Mouse (Mus musculus) limb, embryonic 14.5 days (tissue): ENCODE results near the gene Setd6. TPM values are rescaled to one million over a fixed set of nuclear protein-coding genes. Genes with fewer than 3 reads are reported as not detected.
A peak's percentile ranks its signal among the peaks of the same experiment; 100 is the strongest.

Experiments used
- ATAC-seq: fragments of 200-750 bp; cut with Nextera tagmentation; 2 replicates; pipeline ENCODE4 v1.8.0; 2017; ENCODE audit warnings: low read depth, moderate number of reproducible peaks, moderate TSS enrichment; ENCODE audit not compliant: low FRiP score
- DNase-seq: peaks from one replicate; pipeline ENCODE4 v3.0.0-alpha.2; 2015; ENCODE audit warnings: low spot score
- H3K27ac ChIP-seq: fragments of 300-500 bp; sonication (generic); replicated peaks from 2 replicates; pipeline ENCODE4 v1.5.1; 2014; ENCODE audit warnings: low read depth, mild to moderate bottlenecking, low read length, moderate library complexity, mixed read lengths
- H3K27me3 ChIP-seq: fragments of 300-500 bp; sonication (generic); 2 replicates; pipeline ENCODE4 v1.6.1; 2014; ENCODE audit warnings: low read length, mixed read lengths; ENCODE audit not compliant: control insufficient read depth, insufficient read depth
- H3K36me3 ChIP-seq: fragments of 300-500 bp; sonication (generic); 2 replicates; pipeline ENCODE4 v1.6.1; 2014; ENCODE audit warnings: mild to moderate bottlenecking, low read length, moderate library complexity, mixed read lengths; ENCODE audit not compliant: control insufficient read depth, insufficient read depth
- H3K4me1 ChIP-seq: fragments of 300-500 bp; sonication (generic); 2 replicates; pipeline ENCODE4 v1.6.1; 2014; ENCODE audit warnings: antibody characterized with exemption, low read length, mixed read lengths; ENCODE audit not compliant: control insufficient read depth, insufficient read depth
- H3K4me2 ChIP-seq: fragments of 300-500 bp; sonication (generic); replicated peaks from 2 replicates; pipeline ENCODE4 v1.6.1; 2014; ENCODE audit warnings: low read depth, mild to moderate bottlenecking, low read length, moderate library complexity; ENCODE audit not compliant: severe bottlenecking
- H3K4me3 ChIP-seq: fragments of 300-500 bp; sonication (generic); replicated peaks from 2 replicates; pipeline ENCODE4 v1.5.1; 2014; ENCODE audit warnings: low read length
- H3K9ac ChIP-seq: fragments of 300-500 bp; sonication (generic); 2 replicates; pipeline ENCODE4 v1.6.1; 2014; ENCODE audit warnings: mild to moderate bottlenecking, low read depth, low read length, moderate library complexity; ENCODE audit not compliant: severe bottlenecking
- H3K9me3 ChIP-seq: fragments of 300-500 bp; sonication (generic); 2 replicates; pipeline ENCODE4 v1.6.1; 2016; ENCODE audit warnings: low read length; ENCODE audit not compliant: control insufficient read depth
- POLR2A ChIP-seq: fragments of 200-500 bp; IDR thresholded peaks from 2 replicates; pipeline ENCODE4 v1.8.0; 2012; ENCODE audit warnings: inconsistent platforms, mild to moderate bottlenecking, moderate library complexity, borderline replicate concordance; ENCODE audit not compliant: insufficient read depth, insufficient read length; ENCODE audit errors: extremely low read depth
- WGBS: fragments of 180-500 bp; shearing (Covaris S2); extraction: QIAGEN DNeasy Blood & Tissue Kit; methylation state at CpG from one replicate; pipeline ENCODE4 v1.1.7; 2014; 5-methylcytosine and 5-hydroxymethylcytosine counted together
- polyA plus RNA-seq, 2 experiments: library from polyadenylated mRNA; depleted of rRNA in 1 of 2; stranded (reverse) in 1 of 2; unstranded in 1 of 2; fragments of >200 nt; fragmentation: Nextera tagmentation in 1 of 2; extraction: Ambion mirVana in 1 of 2; gene quantifications; 2 replicates each; pipeline versions ENCODE4 v1.2.1 to v1.2.3; 2012 to 2014

Setd6 gene
- polyA plus RNA-seq, 2 experiments = 14.7 to 21.5 TPM

DNA sequence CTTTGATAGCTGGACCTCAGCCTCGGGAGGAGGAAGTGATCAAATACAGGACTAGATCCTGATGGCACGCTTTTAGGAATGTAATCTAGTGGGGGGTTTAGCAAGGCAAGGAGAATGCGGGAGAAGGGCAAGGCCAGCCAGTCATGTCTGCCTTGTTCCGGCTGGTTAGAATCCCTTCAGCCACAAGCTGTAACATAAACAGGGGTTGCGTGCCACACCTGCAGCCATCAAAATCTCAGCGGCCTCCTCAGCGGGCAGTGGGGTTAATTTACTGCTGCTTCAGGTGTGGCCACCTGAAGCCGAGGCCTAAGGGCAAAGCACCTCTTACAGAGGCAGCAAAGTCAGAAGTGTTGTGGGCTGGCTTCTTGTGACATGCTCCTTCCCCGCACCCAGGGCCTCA is 39.0 kb upstream of the Setd6 start, which contains the start of gene Ndrg4:
Ndrg4 (plus strand) TSS at position 350 of the 400 bp plus-strand sequence.
- 30% methylated on average over 9 of the region's 9 CpGs for WGBS
- Histone ChIP-seq H3K4me2 (peak within 1 kb of the TSS; percentile 100), H3K36me3 (no peaks in the 10 kb centered on the region), H3K9me3 (no peaks in the 10 kb centered on the region), H3K27me3 (peaks cover 61% of the 10 kb centered on the region), H3K27ac (no peak within 1 kb of the TSS), H3K4me3 (peak within 1 kb of the TSS; percentile 58), H3K4me1 (0 out of 2 replicates have a peak, but pooled peaks cover 3% of the 10 kb centered on the region), H3K9ac (peak within 1 kb of the TSS; percentile 52)
- DNase-seq = no peak
- TF ChIP-seq POLR2A = no peak
- no peak for ATAC-seq

DNA sequence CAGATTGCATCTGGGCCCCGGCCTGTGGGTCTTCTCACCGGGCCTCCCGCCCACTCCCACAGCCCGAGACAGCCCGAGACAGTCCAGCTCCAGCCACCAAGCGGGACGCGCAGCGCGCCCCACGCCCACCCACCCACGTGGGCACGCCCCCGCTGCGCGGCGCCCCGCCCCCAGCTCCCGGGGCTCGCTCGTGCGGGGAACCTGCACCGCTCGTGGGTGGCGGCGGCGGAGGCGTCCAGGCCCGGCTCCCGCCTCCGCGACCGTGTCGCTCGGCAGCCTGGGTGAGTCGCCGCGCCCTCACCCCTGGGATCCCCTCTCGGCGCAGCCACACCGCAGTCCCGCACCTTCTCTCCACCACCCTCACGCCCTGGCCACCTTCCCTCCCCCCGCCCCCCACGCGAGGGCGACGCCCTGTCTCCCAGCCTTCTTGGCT is 38.1 kb upstream of the Setd6 start:
- no peaks in the 10 kb centered on the region for H3K36me3 ChIP-seq
- no peak for TF ChIP-seq POLR2A
- peak overlapping the region; percentile 100 for H3K4me2 ChIP-seq
- H3K27me3 ChIP-seq = peaks cover 61% of the 10 kb centered on the region
- 11% methylated on average over 6 of the region's 48 CpGs for WGBS
- 0 out of 2 replicates have a peak, but pooled peaks cover 3% of the 10 kb centered on the region for H3K4me1 ChIP-seq
- ATAC-seq (peak; percentile 38; the same call in 1 of the 2 replicates), DNase-seq (no peak)
- no peaks in the 10 kb centered on the region for H3K9me3 ChIP-seq
- peak overlapping the region; percentile 58 for H3K4me3 ChIP-seq
- peak overlapping the region; percentile 52 for H3K9ac ChIP-seq
- H3K27ac ChIP-seq = no peak overlapping the region

DNA sequence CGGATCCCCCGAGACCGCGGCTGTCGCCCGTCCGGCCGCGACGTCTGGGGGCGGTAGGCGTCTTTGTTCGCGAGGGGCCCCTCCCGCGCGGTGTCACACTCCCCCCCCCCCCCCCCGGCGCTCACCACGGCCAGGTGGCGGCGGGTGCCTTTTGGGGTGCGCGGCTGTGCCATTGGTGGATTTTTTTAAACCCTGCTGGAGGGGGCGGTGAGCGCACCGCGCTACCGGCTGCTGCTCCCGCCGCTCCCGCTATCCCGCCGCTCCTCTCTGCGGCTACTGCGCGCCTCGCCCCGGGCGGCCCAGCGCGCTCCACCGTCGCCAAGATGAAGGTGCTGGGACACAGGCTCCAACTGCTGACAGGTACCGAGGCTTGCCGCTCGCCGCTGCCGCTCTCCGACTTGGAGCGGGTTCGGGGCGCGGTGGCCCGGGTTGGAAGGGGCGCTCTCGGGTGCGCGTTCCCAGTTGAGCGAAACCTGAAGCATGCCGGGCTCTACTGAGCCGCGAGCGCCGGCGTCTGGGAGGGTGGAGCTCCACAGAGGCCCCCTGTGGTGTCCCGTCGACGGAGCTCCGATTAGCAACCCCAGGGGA is 37.6 kb upstream of the Setd6 start:
- Histone ChIP-seq H3K4me2 (peak overlapping the region; percentile 100), H3K27ac (no peak overlapping the region), H3K4me3 (peak overlapping the region; percentile 58), H3K9me3 (no peaks in the 10 kb centered on the region), H3K9ac (peak overlapping the region; percentile 52), H3K27me3 (peaks cover 61% of the 10 kb centered on the region), H3K4me1 (0 out of 2 replicates have a peak, but pooled peaks cover 3% of the 10 kb centered on the region), H3K36me3 (no peaks in the 10 kb centered on the region)
- DNase-seq (no peak), ATAC-seq (peak; percentile 35; the same call in 1 of the 2 replicates)
- WGBS = 2% methylated on average over 41 of the region's 70 CpGs
- no peak for TF ChIP-seq POLR2A

DNA sequence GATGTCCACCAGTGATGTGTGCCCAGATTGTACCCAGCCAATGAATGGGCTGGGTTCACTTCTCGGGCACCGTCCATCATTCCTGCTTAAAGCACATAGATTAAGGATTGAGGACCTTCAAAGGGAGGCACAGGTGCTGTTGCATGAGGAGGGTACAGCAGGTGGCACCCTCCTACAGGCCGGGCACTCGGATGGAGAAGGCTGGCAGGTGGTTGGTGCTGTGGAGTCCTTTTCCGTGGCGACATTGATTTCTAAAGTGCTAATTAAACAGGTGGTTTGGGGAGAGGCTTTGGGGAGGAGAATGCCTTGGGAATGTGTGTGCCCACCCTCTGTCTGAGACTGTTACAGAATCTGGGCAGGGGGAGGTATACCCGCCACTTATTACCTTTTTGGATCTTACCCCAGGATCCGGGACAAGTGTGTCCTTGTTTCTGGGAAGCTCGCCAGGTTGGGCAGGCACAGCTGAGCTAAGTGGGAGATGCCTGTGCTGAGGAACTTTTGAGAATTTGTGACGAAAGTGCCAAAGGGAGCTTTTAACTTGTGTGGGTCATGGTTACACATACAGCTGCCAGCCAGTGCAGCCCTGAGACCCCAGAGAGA is 27.5 kb upstream of the Setd6 start:
- Histone ChIP-seq H3K9me3 (no peaks in the 10 kb centered on the region), H3K4me3 (no peak overlapping the region), H3K36me3 (no peaks in the 10 kb centered on the region), H3K27ac (no peak overlapping the region), H3K4me1 (no peaks in the 10 kb centered on the region), H3K4me2 (no peak overlapping the region), H3K9ac (no peak overlapping the region), H3K27me3 (no peaks in the 10 kb centered on the region)
- ATAC-seq (no peak), DNase-seq (peak; percentile 19)
- WGBS = 67% methylated on average over 10 of the region's 10 CpGs
- TF ChIP-seq POLR2A = no peak

DNA sequence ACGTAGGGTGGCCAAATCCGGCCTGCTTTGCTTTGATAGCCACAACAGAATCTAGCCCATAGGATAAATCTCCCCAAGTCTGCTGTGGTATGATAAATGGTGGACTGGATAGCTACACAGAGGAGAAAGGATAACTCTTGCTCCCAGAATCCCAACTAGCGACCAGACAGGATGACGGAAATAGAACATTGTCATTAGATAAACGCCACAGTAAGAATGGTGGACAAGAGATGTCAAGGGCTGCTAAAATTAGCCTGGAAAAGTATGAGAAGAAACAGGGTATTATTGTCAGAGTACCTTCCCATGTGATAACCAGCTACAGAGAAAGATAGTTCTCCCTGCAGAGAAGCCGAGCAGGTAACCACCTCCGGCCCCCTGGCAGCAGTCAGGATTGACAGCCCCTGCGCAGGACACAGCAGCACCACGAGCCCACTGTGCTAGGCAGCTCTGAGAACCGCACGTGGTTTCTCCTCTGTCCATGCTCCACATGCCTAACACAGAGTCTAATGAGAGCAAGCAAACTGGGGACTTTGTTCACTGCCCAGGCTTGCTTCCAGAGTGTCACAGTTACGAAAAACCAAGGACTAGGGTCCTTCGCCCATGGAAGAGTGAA is 24.6 kb upstream of the Setd6 start:
- Histone ChIP-seq H3K9me3 (no peaks in the 10 kb centered on the region), H3K4me1 (no peaks in the 10 kb centered on the region), H3K27ac (no peak overlapping the region), H3K9ac (no peak overlapping the region), H3K4me2 (no peak overlapping the region), H3K27me3 (0 out of 2 replicates have a peak, but pooled peaks cover 6% of the 10 kb centered on the region), H3K36me3 (no peaks in the 10 kb centered on the region), H3K4me3 (no peak overlapping the region)
- WGBS = 82% methylated on average over 13 of the region's 13 CpGs
- DNase-seq (no peak), ATAC-seq (no peak)
- TF ChIP-seq POLR2A = no peak
